Mouse (Mus musculus) urinary bladder, postnatal 25 days (tissue): Measurements from ENCODE around the gene Lmo4.

ENCODE experiments used
- DNase-seq: peaks from one replicate; pipeline ENCODE4 v3.0.0; 2022; ENCODE audit warnings: low spot score

The Lmo4 gene

DNA sequence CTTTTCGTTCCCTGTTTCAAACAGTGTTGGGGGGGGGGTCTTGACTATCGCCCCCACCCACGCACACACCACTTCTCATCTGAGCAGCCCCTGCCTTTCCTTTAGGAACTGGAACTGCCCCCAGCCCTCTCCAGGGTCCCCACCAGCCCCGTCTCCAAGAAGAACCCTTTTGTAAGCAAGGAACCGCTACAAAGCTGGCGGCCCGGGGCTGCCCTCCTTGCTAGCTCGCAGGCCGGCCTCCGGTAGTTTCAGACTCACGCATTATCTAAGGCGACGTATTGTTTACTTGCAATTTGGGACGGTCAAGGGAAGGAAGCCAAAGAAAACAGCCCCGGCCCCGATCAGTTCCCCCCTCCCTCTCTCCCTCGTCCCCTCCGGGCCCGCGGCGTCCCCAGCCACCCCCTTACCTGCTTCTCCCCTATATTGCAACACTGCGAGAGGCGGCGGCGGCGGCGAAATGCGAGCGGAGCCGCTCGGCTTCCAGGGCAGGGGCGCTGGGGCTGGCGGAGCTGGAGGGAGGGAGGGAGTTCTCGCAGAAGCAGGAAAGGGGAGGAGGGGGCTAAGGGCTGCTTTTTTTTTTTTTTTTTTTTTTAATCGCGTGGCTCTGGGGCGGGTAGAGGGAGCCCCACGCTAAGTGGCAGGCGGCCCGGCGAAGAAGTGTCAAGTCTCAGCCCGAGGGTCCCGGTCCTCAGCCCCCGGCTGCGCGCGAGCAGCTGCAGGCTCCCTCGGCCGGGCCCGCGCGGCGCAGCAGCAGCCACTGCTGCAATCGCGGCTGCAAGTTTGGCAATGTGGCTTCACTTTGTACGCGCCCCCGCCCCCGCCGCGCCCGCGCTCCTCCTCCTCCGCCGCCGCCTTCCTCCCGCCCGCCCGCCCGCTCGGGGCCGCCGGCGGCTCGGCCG is at the start of gene Lmo4:
Lmo4 (minus strand) TSS at position 808 of the 899 bp plus-strand sequence.
- DNase-seq = peak; percentile 82

DNA sequence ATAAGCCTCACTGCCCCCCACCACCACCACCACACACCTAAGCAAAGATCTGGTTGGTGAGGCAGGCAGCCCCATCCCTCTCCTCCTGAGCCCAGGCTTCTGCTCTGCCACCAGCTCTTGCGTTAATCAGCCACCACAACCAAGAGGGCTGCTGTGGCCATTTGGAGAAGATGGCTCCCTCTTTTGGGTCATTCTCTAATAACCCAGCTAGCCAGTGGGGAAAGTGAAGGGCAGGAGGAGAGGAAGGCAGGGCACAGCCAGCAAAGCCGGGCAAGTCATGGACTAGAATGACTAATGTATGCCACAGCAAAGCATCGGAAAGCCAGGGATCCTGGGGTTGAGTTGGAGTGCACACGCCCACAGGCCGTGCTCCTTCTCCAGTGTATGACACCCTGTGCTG is 49.3 kb upstream of the Lmo4 start:
- no peak for DNase-seq

DNA sequence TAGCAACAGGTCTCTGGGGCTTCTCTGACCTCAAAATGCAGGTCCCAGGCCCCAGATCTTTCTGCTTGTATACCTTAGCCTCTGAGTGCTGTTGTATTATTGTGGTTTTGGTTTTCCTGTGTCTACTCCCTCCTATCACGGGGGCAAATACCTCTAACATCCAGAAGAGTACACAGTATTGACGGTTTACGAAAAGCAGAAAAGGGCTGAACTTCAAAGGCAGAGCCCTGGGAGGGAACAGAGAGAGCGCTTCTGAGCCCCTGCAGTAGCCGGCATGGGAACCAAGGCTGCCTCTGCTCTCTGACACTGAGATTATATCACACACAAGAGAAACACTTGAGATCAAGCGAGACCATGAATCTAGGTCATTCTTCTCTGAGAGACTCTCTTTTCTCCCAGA is 48.0 kb upstream of the Lmo4 start:
- DNase-seq = no peak

DNA sequence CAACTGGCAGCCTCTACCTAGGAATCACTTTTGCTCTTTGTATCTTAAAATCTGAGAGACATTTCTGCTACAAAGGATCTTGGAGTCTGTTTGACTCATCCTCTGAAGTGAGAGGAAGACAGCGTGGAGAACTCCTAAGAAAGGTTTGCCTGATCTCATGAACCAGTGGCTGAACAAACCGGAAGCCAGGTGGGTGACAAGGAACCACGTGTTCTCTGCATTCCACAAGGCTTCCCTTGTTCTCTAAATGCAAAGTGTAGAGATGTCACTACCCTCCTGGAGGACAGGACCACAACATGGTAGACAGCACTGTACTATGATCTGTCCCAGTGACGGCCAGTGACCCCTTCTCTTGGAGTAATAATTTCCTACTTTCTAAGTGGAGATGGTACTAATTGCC is 47.1 kb upstream of the Lmo4 start:
- no peak for DNase-seq

DNA sequence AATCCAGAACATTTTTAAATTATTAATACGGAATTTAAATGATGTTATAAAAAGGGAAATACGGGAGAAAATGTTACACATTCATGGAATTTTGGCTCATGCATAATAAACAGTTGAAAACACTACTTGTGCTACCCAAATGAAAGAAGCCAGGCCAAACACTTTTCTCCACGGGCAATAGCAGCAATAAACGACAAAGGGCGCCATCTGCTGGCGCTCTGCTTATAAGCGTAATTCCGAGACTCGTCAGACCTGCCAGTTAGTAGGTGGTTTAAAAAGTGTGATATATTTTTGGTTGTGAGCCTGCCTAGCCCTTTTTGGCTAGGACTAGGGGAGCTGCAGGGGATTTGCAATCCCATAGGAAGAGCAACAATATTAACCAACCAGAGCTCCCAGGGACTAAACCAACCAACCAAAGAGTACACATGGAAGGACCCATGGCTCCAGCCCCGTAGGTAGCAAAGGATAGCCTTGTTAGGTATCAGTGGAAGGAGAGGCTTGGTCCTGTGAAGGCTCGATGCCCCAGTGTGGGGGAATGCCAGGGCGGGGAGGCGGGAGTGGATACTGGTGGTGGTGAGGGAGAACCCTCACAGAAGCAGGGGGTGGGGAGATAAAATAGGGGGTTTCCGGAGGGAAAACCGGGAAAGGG is 37.1 kb upstream of the Lmo4 start:
- peak; percentile 71 for DNase-seq

DNA sequence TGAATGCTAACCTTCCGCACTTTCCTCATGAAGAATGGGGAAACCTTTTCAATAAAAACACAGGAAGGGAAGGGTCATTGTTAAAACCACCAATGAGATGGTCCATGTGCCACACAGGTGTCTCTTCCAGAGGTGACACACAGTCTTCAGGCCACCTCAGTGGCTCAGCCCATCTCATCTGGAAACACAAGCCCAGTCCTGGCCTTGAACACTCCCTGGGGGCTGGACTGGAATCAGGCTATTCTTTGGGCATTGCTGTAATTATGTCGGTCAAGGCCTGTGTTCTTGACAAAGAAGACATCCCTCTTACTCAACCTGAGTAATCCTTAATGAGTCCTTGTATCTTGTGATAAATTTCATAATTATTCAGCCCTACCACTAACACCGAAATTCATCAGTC is 36.1 kb upstream of the Lmo4 start:
- DNase-seq = no peak

DNA sequence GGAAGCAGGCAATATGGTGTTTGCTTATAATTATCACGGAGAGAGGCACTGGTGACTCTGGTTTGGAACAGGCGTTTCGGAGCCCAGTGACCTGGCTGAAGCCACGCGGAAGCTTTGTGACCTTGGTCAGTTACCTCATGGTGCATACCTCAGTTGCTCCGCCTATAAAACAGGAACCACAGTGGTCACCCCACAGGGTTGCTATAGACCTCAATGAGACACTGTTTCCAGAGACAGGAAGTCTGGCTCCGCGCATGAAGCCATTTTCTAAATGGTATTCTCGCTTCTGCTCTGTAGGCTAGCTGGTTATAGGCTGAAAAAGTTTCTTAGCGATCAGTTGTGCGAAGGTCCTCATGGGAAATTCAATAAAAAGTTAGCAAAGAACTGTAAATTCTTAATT is 33.5 kb upstream of the Lmo4 start:
- DNase-seq = no peak

DNA sequence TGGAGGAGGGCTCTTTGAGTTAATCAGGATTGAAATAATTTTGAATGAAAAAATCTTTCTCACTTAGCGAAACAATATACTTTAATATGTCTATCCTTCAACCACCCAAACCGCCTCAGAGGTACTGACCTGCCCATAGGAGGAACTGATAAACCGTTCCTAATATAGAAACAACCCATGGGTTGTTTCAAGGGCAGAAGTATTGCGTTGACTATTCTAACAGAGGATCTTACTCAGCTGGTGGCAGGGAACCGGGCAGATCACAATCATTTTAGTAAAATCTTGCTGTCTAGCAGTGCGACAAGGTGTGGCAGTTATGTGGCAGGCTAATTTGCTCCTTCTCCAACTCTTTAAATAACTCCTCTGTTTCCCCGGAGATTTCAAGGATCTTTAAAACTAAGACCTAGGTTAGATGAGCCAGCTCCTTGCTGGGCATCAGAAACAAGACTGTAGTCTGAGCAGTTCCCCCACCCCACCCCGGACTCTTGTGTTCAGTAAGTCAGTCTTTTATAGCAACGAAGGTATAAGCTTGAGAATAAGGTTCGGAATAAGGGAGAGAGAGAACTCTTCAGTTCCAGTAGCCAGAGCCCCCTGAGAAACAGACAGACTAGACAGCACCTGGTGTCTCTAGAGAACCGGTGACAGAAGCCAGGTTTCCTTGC is 27.5 kb upstream of the Lmo4 start:
- no peak for DNase-seq

DNA sequence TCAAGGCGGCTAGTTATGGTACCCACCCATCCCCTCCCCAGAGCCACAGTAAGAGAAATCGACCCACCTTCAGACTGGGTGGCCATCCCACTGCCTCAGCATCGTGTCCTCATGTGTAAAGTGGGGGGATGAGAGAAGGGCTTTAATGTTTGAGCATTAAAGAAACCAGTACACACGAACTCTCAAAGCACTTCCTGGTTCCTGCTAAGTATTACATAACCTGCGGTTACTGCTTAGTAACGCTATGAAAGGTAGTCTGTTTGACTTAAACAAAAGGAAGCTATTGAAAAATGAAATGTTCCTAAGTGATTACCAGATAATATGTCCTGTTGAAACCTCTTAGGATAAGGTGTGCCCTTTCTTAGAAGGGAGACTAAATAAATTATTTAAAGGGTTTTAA is 26.9 kb upstream of the Lmo4 start:
- no peak for DNase-seq

DNA sequence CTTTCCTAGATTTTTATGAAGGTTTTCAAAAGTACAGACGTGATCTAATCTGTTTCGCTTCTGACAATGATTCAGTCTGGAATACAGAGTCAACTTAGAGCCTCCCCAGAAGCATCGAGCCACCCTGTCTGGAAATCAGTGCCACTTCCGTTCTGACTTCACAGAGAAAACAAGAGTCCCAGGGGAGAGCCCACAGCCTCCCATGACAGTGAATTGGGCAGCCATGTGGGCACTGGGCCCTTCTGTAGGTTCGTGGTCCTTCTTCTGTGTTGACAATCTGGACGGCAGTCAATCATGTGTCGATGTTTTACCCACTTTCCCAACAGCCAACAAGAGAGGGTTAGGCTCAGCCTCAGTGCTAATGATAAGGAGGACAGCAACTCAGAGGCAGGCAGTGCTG is 26.4 kb upstream of the Lmo4 start:
- DNase-seq = no peak

DNA sequence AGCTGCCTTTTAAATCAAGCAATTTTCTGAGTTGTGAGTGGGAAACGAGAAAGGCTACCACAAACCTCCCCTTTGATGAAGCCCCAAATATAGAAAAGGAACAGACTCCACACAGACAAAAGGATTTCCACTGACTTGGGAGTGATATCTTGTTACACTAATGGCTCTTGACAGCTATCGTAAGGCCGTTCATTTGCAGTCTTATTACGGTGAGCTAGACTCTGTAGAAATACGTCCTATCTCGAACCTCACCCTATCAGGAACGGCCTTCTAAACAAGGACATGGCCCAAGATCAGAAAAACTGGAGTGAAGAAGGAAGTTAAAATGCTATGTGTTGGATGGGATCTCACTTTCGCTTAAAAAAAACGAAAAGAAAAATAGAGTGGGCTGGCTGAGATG is 25.0 kb upstream of the Lmo4 start:
- DNase-seq = no peak

DNA sequence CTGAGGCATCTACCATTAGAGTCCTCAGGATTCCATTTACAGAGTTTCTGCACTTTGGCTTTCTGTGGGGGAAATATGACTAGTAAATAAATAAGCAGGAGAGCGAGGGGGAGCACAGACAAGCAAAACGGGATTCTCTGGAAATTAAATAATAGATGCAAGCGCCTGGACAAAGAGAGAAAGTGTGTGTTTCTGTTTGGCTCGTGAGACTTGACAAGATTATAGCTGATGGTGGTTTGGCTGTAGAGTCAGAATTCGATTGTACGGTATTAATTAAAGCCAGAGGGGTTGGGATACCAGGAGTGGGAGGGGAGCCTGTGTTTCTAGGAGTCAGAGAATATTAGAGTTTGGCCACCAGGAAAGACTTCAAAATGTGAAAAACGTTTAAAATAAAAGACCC is 24.3 kb upstream of the Lmo4 start:
- no peak for DNase-seq

DNA sequence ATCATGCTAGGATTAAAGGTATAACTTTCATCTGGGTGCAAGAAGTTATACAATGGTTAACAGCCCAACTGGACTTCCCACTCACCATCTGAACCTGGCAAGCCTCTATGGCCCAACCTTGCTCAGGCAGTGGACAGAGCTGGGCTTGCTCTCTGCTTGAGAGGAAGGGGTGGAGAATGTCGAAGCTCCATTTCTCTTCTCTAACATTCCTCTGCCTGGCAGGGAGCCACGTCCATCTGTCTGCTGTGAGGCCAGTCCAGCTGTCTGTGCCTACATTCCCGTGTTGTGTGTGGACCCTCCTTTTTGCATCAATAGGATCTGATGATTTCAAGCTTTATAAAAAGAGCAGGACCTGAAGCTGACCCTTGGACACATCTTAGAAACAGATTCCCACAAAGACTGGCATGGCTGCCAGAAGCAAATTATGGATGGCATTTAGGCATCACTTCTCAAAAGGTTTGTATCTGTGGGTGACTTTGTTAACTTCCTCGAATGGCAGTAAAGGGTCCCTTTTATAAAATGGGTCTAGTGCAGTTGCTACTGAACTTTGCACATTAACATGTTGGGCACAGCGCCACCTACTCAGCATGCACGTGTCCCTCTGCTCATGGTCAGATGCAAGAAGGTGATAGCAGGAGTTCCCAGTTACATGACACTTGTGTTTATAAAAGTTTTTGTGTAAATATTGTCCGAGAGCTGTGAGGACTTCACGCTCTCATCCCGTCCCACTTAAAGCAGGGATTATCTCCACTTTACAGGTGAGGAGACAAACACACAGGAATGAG is 20.6 kb upstream of the Lmo4 start:
- no peak for DNase-seq

DNA sequence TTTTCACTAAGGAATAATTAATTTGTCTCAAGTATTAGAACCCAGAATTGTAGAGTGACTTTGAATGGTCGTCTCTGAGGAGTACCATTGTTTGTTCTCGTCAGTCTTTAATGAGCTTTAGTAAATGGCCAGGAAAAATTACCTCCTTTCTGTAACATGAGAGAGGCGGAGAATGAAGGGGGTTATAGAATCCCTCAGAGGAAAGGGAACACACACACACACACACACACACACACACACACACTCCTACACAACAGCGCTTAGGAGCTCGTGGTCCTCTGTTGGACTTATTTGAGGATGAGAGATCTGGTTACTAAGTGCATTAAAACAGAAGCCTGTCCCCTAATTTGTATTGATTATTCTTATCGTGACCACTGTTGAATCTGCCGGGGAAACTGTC is 19.6 kb upstream of the Lmo4 start:
- no peak for DNase-seq

DNA sequence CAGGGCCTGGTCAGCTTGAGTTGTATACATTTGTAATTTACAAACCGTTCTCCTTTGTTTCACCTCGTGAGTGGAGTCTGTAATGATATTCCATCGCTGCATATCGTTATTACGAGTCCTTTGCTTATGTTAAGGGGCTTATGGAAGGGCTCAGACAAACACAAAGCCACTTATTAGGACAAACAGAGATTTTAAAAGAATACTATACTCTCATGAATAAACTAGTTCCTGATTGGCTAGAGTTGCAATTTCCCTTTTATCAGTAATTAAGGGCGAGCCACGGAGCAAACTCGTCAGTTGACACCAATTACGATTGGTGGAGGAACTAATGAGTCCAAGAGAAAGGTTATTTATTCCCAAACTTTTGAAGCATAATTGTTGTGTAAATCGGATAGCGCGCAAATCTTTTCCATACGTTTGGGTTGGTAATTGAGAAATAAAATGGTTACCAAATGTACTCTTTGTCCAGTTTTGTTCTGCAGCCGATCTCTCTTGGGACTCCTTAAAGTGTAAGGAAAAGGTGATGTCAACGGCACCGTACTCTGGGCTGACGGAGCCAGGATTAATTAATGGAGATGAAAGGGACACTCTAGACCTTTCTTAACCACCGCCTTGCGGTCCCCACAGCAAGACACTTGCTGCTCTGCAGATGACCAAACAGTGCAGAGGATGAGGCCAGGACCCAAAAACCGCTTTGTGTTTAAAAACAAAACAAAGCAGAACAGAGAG is 18.5 kb upstream of the Lmo4 start:
- DNase-seq = no peak

DNA sequence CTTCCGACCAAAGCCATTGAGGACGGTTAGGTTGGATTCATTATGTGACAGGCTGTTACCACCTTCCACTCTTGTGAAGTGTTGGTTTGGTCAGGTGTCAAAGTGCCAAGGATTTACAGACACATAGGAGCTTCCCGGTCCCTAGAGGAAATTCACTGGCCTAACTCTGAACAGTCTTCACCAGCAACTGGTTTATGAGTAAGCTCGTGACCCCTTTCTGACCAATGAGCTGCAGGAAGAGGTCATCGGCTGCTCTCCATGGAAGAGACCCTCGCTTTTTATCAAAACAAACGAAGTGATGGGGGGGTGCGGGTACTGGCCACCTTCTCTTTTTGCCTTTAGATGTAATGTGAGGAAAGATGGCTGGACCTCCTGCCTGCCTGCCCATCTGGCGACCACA is 17.4 kb upstream of the Lmo4 start:
- DNase-seq = no peak

DNA sequence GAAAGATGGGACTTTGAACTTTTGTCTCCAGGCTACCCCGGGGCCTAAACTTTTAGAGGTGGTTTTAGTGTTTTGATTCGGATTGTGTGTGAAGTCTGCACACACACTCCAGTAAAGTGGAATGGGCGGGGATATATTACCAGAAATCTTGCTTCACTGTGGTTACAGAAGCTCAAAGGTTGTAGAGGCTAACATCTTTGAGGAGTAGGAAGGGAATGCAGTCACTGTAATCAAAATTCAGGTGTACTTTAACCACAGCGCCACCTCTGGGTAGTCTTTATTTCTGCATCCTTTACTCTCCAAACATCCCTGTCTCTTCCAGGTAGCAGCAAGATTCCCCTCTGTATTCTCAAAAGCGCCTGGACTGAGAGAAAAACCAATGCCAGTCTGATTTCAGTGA is 2.5 kb upstream of the Lmo4 start:
- DNase-seq = peak; percentile 69

DNA sequence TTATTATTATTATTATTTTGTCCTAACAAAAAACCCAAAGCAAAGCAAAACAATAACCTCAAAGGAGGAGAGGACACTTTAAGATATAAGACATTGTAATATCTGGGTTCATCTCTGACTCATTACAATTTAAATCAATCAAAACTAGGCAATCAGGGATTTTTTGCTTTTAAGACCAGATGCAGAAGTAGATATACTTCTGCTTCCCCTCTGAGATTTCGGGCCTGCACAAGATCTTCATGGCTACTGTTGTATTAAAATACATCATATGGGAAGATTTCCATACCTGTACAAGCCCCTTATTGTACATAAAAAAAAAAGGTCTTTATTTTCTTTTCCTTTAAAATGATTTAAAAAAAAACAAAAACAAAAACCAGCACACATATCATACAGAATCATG is 1.9 kb upstream of the Lmo4 start:
- DNase-seq = no peak

DNA sequence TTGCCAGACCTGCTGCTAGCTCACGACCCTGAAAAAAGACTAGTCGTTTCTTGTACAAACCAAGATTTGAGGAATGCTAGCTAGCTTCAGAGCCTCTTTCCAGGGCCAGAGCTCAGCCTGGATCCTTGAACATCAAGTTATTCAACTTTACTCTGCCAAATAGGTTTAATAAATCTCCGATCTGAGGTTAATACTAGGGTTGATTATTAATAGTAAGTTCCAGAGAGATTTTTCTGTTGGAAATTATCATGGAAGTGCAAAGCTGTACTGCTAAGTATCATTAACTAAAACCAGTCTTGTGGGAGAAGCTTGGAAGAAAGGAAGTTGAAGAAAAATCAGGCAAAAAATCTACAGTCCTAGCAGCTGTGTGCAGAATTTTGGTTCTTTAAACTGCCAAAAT is 1.2 kb upstream of the Lmo4 start:
- no peak for DNase-seq

DNA sequence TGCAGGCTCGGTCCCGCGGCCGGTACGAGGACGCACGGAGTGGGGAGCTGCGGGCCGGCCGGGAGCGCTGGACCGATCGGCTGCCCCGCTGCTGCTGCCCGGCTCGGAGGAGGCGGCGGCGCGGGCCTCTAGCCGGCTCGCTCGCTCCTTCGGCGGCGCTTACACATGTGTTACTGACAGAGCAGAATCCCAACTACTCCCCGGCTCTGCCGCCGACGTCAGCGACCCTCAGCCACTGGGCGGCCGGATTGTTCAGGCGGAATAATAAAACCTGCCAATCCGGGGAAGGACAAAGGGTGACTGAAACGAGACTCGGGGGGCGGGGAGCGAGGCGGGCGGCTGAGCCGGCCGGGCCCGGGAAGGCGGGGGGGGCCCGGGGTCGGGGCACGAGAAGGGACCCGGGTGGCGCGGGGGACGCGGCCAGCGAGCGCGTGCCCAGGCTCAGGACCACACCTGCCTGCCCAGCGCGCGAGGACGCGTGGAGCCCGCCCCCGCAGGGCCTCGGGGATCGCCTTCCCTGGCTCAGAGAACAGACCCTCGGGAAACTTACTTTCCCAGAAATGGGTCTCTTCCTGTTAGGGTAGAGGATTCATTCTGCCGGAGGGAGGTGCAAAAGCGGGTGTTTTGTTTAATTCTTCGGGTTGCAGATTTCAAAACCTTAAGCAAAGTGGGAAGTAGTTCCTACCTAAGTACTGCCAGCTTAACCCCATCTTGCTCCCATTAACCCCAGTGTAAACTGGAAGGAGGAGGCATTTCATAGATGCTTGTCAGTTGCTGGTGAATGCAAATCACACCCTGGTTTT is 532 bp upstream of the Lmo4 start:
- peak; percentile 86 for DNase-seq

DNA sequence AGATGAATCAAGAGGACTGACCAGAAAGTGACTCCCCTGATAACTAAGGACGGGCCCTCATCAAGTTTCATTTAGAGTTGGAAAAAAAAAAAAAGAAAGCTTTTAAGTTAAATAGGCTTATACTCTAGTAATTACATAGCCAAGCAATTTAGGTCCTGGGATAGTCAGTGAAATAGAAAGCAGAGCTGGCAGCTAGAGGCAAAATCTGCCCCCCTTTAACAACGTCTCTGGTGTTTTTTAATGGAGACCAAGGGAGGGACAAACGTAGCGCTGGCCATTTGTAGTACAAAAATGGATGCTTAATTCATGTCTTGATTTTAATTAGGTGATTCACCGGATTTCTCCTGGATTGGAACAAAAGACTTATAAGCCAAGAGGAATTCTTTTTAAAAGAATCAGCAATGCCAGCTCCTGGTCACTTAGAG is 1.0 kb downstream of the Lmo4 start:
- DNase-seq = no peak
